Mouse (Mus musculus) heart, postnatal 0 days (tissue): Measurements from ENCODE around the gene Emilin1.

Source experiments
- CTCF ChIP-seq: IDR thresholded peaks from 2 replicates; pipeline ENCODE4 v1.5.1; 2016; ENCODE audit warnings: antibody characterized with exemption, control low read depth, low read depth
- EP300 ChIP-seq: IDR thresholded peaks from 2 replicates; pipeline ENCODE4 v1.6.1; 2016; ENCODE audit warnings: antibody characterized with exemption, low read depth

- TF ChIP-seq CTCF (no peak), EP300 (no peak)
Measured at GRCm38 (mm10) chr5:30888337-30889087, 24.7 kb upstream of the Emilin1 start, which contains the start of gene Agbl5.
